Mouse (Mus musculus) R1 (cell line): ENCODE data around the gene Slc5a4a.

Experiments used
- DNase-seq: peaks from one replicate; pipeline ENCODE4 v3.0.0-alpha.2; 2018; ENCODE audit warnings: low read depth, low spot score

The Slc5a4a gene

GRCm38 (mm10) chr10:76218240-76218639 lies 71.0 kb downstream of the Slc5a4a start:
- no peak for DNase-seq

- no peak for DNase-seq
Measured at GRCm38 (mm10) chr10:76225944-76226343, 78.7 kb downstream of the Slc5a4a start.

DNA sequence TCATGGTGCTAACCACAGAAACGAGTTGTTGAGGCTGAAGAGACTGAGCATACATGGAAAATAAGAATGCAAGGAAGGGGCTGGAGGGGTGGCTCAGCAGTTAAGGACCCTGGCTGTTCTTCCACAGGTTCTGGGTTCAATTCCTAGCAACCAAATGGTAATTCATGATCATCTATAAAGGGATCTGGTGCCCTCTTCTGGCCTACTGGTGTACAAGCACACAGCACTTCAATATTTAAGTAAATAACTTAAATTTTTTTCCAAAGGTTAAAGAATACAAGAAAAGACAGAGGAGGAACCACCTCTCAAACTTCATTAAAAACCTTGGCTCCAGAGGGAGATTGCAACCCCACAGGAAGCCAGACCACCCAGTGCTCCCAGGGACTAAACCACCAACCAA lies 82.4 kb downstream of the Slc5a4a start:
- peak; percentile 22 for DNase-seq

DNA sequence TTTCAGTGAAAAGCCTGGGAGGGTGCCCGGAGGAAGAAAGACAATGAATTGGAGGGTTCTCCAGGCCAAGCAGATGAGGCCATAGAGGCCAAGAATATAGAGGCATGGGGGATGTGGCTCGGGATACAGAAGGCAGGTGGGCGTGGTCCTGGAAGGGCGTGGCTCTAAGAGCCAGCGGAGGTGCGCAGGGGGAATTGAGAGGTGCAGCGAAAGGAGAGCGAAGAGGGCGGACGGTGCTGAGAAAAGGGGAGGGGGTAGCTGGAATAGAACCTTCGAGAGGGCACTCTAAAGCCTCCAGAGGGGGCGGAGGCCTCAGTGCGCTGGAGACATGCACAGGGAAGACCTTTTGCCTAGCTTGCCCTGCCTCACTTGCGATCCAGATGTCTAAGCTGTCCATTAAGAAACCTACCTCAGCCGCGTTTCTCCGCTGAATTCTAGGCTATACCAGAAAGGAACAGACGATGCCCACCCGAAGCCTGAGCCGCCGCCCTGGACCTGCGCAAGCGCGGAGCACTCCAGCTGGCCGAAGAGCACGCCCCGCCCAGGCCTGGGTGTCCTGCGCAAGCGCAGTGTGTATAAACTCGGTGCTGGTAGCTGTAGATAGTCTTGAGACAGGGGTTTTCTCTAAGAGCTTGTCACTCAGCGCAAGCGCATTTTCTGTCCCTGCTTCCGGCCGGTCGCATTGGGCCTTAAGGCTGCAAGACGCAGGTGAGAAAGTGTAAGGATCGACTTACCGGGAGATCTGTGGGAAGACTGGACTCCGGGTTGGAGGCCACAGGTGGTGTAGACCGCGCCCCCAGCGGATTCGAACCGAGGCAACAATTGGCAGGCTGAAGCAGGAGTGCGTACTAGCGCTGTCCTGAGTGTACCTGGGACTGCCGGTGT lies 90.3 kb downstream of the Slc5a4a start, which contains the start of gene Prmt2:
Prmt2 (minus strand) TSS at position 525 of the 885 bp plus-strand sequence.
- peak; percentile 95 for DNase-seq
